Mouse (Mus musculus) lung, embryonic 15.5 days (tissue): ENCODE measurements around the gene Bub3. TPM values are rescaled to one million over a fixed set of nuclear protein-coding genes. Genes with fewer than 3 reads are reported as not detected.

Experiments used
- ATAC-seq: fragments of 200-750 bp; cut with Nextera tagmentation; 2 replicates; pipeline ENCODE4 v1.8.0; 2017; ENCODE audit warnings: moderate number of reproducible peaks, borderline replicate concordance; ENCODE audit not compliant: low FRiP score, low TSS enrichment; ENCODE audit errors: extremely low read depth
- H3K27ac ChIP-seq: fragments of 300-500 bp; sonication (generic); 2 replicates; pipeline ENCODE4 v1.5.1; 2015; ENCODE audit warnings: moderate library complexity, mild to moderate bottlenecking, inconsistent platforms
- H3K27me3 ChIP-seq: fragments of 300-500 bp; sonication (generic); 2 replicates; pipeline ENCODE4 v1.6.1; 2015; ENCODE audit warnings: inconsistent platforms
- H3K36me3 ChIP-seq: fragments of 300-500 bp; sonication (generic); 2 replicates; pipeline ENCODE4 v1.6.1; 2015; ENCODE audit warnings: inconsistent platforms
- H3K4me1 ChIP-seq: fragments of 300-500 bp; sonication (generic); 2 replicates; pipeline ENCODE4 v1.6.1; 2015; ENCODE audit warnings: inconsistent platforms
- H3K4me2 ChIP-seq: fragments of 300-500 bp; sonication (generic); 2 replicates; pipeline ENCODE4 v1.6.1; 2015; ENCODE audit warnings: inconsistent platforms, mild to moderate bottlenecking, moderate library complexity
- H3K4me3 ChIP-seq: fragments of 300-500 bp; sonication (generic); 2 replicates; pipeline ENCODE4 v1.5.1; 2015; ENCODE audit warnings: mild to moderate bottlenecking, inconsistent platforms
- H3K9ac ChIP-seq: fragments of 300-500 bp; sonication (generic); 2 replicates; pipeline ENCODE4 v1.6.1; 2015; ENCODE audit warnings: inconsistent platforms
- H3K9me3 ChIP-seq: fragments of 300-500 bp; sonication (generic); 2 replicates; pipeline ENCODE4 v1.6.1; 2016; ENCODE audit warnings: inconsistent platforms
- WGBS: fragments of 180-500 bp; shearing (Covaris S2); methylation state at CpG from one replicate; pipeline ENCODE4 v1.1.7; 2015; 5-methylcytosine and 5-hydroxymethylcytosine counted together
- polyA plus RNA-seq: library from polyadenylated mRNA; unstranded; fragments of >200 nt; fragmentation: Nextera tagmentation; extraction: Ambion mirVana; gene quantifications from 2 replicates; pipeline ENCODE4 v1.2.1, GENCODE M21; 2015

Gene Bub3
- polyA plus RNA-seq, 1 experiment from 2014 or later: 268 TPM

- ATAC-seq: no peak
- H3K9me3 ChIP-seq: no peaks in the 10 kb centered on the region
- WGBS: 4% methylated on average over 3 of the region's 3 CpGs
- peaks cover 98% of the 10 kb centered on the region for H3K27me3 ChIP-seq
- no peak within 1 kb of the TSS for H3K4me2 ChIP-seq
- H3K36me3 ChIP-seq: no peaks in the 10 kb centered on the region
- no peak within 1 kb of the TSS for H3K4me3 ChIP-seq
- H3K4me1 ChIP-seq: peaks cover 16% of the 10 kb centered on the region
- no peak within 1 kb of the TSS for H3K9ac ChIP-seq
- H3K27ac ChIP-seq: no peak within 1 kb of the TSS
Measured at GRCm38 (mm10) chr7:131548473-131548872, 11.5 kb upstream of the Bub3 start, which contains the start of gene Hmx2. Gene Hmx2 (plus strand): TSS chr7:131548773.

GRCm38 (mm10) chr7:131551471-131551870 is 8.6 kb upstream of the Bub3 start:
- H3K4me1 ChIP-seq: peaks cover 25% of the 10 kb centered on the region
- no peak overlapping the region for H3K4me2 ChIP-seq
- WGBS: under 1% methylated on average over 4 of the region's 4 CpGs
- no peak overlapping the region for H3K4me3 ChIP-seq
- no peaks in the 10 kb centered on the region for H3K36me3 ChIP-seq
- no peak overlapping the region for H3K9ac ChIP-seq
- H3K27me3 ChIP-seq: peaks cover 100% of the 10 kb centered on the region
- H3K27ac ChIP-seq: no peak overlapping the region
- no peak for ATAC-seq
- H3K9me3 ChIP-seq: no peaks in the 10 kb centered on the region

- Histone ChIP-seq H3K9me3 (no peaks in the 10 kb centered on the region), H3K36me3 (no peaks in the 10 kb centered on the region), H3K27ac (no peak overlapping the region), H3K27me3 (peaks cover 100% of the 10 kb centered on the region), H3K4me1 (peaks cover 25% of the 10 kb centered on the region), H3K4me3 (no peak overlapping the region), H3K9ac (no peak overlapping the region), H3K4me2 (no peak overlapping the region)
- no peak for ATAC-seq
- 1% methylated on average over 42 of the region's 42 CpGs for WGBS
Measured at GRCm38 (mm10) chr7:131551931-131552741, 7.9 kb upstream of the Bub3 start.

GRCm38 (mm10) chr7:131552781-131553180 is 7.2 kb upstream of the Bub3 start:
- WGBS: 3% methylated on average over 5 of the region's 5 CpGs

GRCm38 (mm10) chr7:131553771-131554175 is 6.2 kb upstream of the Bub3 start:
- Histone ChIP-seq H3K9me3 (no peaks in the 10 kb centered on the region), H3K27ac (no peak overlapping the region), H3K4me3 (peak overlapping the region; percentile 35), H3K4me1 (peaks cover 19% of the 10 kb centered on the region), H3K27me3 (peaks cover 100% of the 10 kb centered on the region), H3K4me2 (peak overlapping the region; percentile 56), H3K9ac (no peak overlapping the region), H3K36me3 (no peaks in the 10 kb centered on the region)
- 0% methylated on average over 30 of the region's 39 CpGs for WGBS
- peak; percentile 56; the same call in 1 of the 2 replicates for ATAC-seq

More at GRCm38 (mm10) chr7:131552781-131553180, 7.2 kb upstream of the Bub3 start:
- Histone ChIP-seq H3K27me3 (peaks cover 100% of the 10 kb centered on the region), H3K9ac (no peak overlapping the region), H3K27ac (no peak overlapping the region), H3K4me3 (no peak overlapping the region), H3K36me3 (no peaks in the 10 kb centered on the region), H3K9me3 (no peaks in the 10 kb centered on the region), H3K4me1 (peaks cover 19% of the 10 kb centered on the region), H3K4me2 (no peak overlapping the region)
- no peak for ATAC-seq

- 1% methylated on average over 45 of the region's 45 CpGs for WGBS
Measured at GRCm38 (mm10) chr7:131554341-131555180, 5.5 kb upstream of the Bub3 start.

GRCm38 (mm10) chr7:131555301-131556081 is 4.5 kb upstream of the Bub3 start:
- no peaks in the 10 kb centered on the region for H3K36me3 ChIP-seq
- H3K4me2 ChIP-seq: peak overlapping the region; percentile 47
- no peak overlapping the region for H3K27ac ChIP-seq
- H3K9me3 ChIP-seq: no peaks in the 10 kb centered on the region
- H3K27me3 ChIP-seq: peaks cover 89% of the 10 kb centered on the region
- H3K9ac ChIP-seq: no peak overlapping the region
- H3K4me1 ChIP-seq: peaks cover 19% of the 10 kb centered on the region
- peak overlapping the region; percentile 21 for H3K4me3 ChIP-seq
- WGBS: 1% methylated on average over 68 of the region's 68 CpGs
- ATAC-seq: no peak

More at GRCm38 (mm10) chr7:131554341-131555180, 5.5 kb upstream of the Bub3 start:
- no peak overlapping the region for H3K27ac ChIP-seq
- peak overlapping the region; percentile 56 for H3K4me2 ChIP-seq
- no peak overlapping the region for H3K9ac ChIP-seq
- H3K4me3 ChIP-seq: peak overlapping the region; percentile 35
- H3K9me3 ChIP-seq: no peaks in the 10 kb centered on the region
- H3K36me3 ChIP-seq: no peaks in the 10 kb centered on the region
- H3K4me1 ChIP-seq: peaks cover 19% of the 10 kb centered on the region
- peak; percentile 32; the same call in 1 of the 2 replicates for ATAC-seq
- peaks cover 98% of the 10 kb centered on the region for H3K27me3 ChIP-seq

- Histone ChIP-seq H3K9me3 (no peaks in the 10 kb centered on the region), H3K9ac (no peak overlapping the region), H3K4me2 (peak overlapping the region; percentile 47; the same call in 1 of the 2 replicates), H3K4me1 (peaks cover 21% of the 10 kb centered on the region), H3K27ac (no peak overlapping the region), H3K27me3 (peaks cover 83% of the 10 kb centered on the region), H3K36me3 (no peaks in the 10 kb centered on the region), H3K4me3 (no peak overlapping the region)
- ATAC-seq: no peak
- 2% methylated on average over 9 of the region's 9 CpGs for WGBS
Measured at GRCm38 (mm10) chr7:131556116-131556515, 3.9 kb upstream of the Bub3 start.

- Histone ChIP-seq H3K4me3 (no peak overlapping the region), H3K4me2 (0 out of 2 replicates have a peak overlapping the region, but pooled peaks have one; percentile 2)
Measured at GRCm38 (mm10) chr7:131556541-131557271, 3.3 kb upstream of the Bub3 start.

GRCm38 (mm10) chr7:131557751-131558150 is 2.3 kb upstream of the Bub3 start:
- no peak for ATAC-seq
- Histone ChIP-seq H3K4me3 (no peak overlapping the region), H3K9ac (no peak overlapping the region), H3K9me3 (no peaks in the 10 kb centered on the region), H3K27me3 (peaks cover 67% of the 10 kb centered on the region), H3K4me1 (peaks cover 35% of the 10 kb centered on the region), H3K27ac (no peak overlapping the region), H3K36me3 (peaks cover 7% of the 10 kb centered on the region), H3K4me2 (no peak overlapping the region)
- 19% methylated on average over 2 of the region's 2 CpGs for WGBS

More at GRCm38 (mm10) chr7:131556541-131557271, 3.3 kb upstream of the Bub3 start:
- Histone ChIP-seq H3K27ac (no peak overlapping the region), H3K27me3 (peaks cover 77% of the 10 kb centered on the region), H3K4me1 (peaks cover 25% of the 10 kb centered on the region), H3K36me3 (no peaks in the 10 kb centered on the region), H3K9ac (no peak overlapping the region), H3K9me3 (no peaks in the 10 kb centered on the region)
- no peak for ATAC-seq
- under 1% methylated on average over 37 of the region's 37 CpGs for WGBS

GRCm38 (mm10) chr7:131560697-131561042 is 648 bp downstream of the Bub3 start:
- Histone ChIP-seq H3K27me3 (peaks cover 37% of the 10 kb centered on the region), H3K36me3 (peaks cover 33% of the 10 kb centered on the region), H3K4me3 (peak overlapping the region; percentile 96), H3K4me1 (peaks cover 21% of the 10 kb centered on the region), H3K27ac (peak overlapping the region; percentile 92), H3K9ac (peak overlapping the region; percentile 94), H3K9me3 (no peaks in the 10 kb centered on the region), H3K4me2 (peak overlapping the region; percentile 62)
- ATAC-seq: peak; percentile 60; the same call in 1 of the 2 replicates
- under 1% methylated on average over 14 of the region's 14 CpGs for WGBS
